Mouse (Mus musculus) stomach, postnatal 0 days (tissue): ENCODE results near the gene Prkacb.
"Not testable (repeated sequence)": the region's sequence is repeated elsewhere in the genome, so short reads cannot be mapped to it uniquely, and the experiment has no call there.

Experiments
- CTCF ChIP-seq: IDR thresholded peaks from 2 replicates; pipeline ENCODE4 v1.5.1; 2016; ENCODE audit warnings: antibody characterized with exemption, low read depth, mild to moderate bottlenecking, moderate library complexity
- EP300 ChIP-seq: optimal IDR thresholded peaks from 2 replicates; pipeline ENCODE3; 2016; ENCODE audit warnings: antibody characterized with exemption

DNA sequence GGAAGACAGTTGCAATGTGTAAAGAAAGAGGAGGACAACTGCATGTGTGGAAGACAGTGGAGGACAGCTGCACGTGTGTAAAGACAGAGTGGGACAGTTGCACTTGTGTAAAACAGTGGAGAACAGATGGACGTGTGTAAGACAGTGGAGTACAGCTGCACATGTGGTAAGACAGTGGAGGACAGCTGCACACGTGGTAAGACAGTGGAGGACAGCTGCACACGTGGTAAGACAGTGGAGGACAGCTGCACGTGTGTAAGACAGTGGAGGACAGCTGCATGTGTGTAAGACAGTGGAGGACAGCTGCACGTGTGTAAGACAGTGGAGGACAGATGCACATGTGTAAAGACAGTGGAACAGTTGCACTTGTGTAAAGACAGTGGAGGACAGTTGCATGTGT lies 76.6 kb downstream of the Prkacb start:
- not testable (repeated sequence) for TF ChIP-seq CTCF, EP300
